Mouse (Mus musculus) liver, embryonic 11.5 days (tissue): Measurements from ENCODE around the gene Itpkc. TPM values are rescaled to one million over a fixed set of nuclear protein-coding genes. Genes with fewer than 3 reads are reported as not detected.

Experiments used
- ATAC-seq: fragments of 200-750 bp; cut with Nextera tagmentation; replicated peaks from 2 replicates; pipeline ENCODE4 v1.8.0; 2017; ENCODE audit warnings: moderate number of reproducible peaks, mild to moderate bottlenecking, moderate TSS enrichment, moderate library complexity; ENCODE audit not compliant: low FRiP score
- DNase-seq: peaks from one replicate; pipeline ENCODE4 v3.0.0-alpha.2; 2017; ENCODE audit warnings: low spot score
- H3K27ac ChIP-seq: fragments of 300-500 bp; sonication (generic); 2 replicates; pipeline ENCODE4 v1.5.1; 2014; ENCODE audit warnings: mild to moderate bottlenecking, low read depth, low read length, control low read depth
- H3K27me3 ChIP-seq: fragments of 300-500 bp; sonication (generic); replicated peaks from 2 replicates; pipeline ENCODE4 v1.6.1; 2014; ENCODE audit warnings: low read length, mixed read lengths; ENCODE audit not compliant: control insufficient read depth, insufficient read depth
- H3K36me3 ChIP-seq: fragments of 300-500 bp; sonication (generic); 2 replicates; pipeline ENCODE4 v1.6.1; 2014; ENCODE audit warnings: mild to moderate bottlenecking, low read length, moderate library complexity, mixed read lengths; ENCODE audit not compliant: control insufficient read depth, insufficient read depth
- H3K4me1 ChIP-seq: fragments of 300-500 bp; sonication (generic); replicated peaks from 2 replicates; pipeline ENCODE4 v1.6.1; 2014; ENCODE audit warnings: low read length, mixed read lengths; ENCODE audit not compliant: control insufficient read depth, insufficient read depth
- H3K4me2 ChIP-seq: fragments of 300-500 bp; sonication (generic); 2 replicates; pipeline ENCODE4 v1.6.1; 2014; ENCODE audit warnings: mild to moderate bottlenecking, control low read depth, moderate library complexity
- H3K4me3 ChIP-seq: fragments of 300-500 bp; sonication (generic); 2 replicates; pipeline ENCODE4 v1.5.1; 2014; ENCODE audit warnings: low read depth, low read length, control low read depth
- H3K9ac ChIP-seq: fragments of 300-500 bp; sonication (generic); 2 replicates; pipeline ENCODE4 v1.6.1; 2014; ENCODE audit warnings: low read depth, low read length, control low read depth
- H3K9me3 ChIP-seq: fragments of 300-500 bp; sonication (generic); 2 replicates; pipeline ENCODE4 v1.6.1; 2016; ENCODE audit warnings: low read length, inconsistent platforms, mixed read lengths; ENCODE audit not compliant: control insufficient read depth
- WGBS: fragments of 180-500 bp; shearing (Covaris S2); extraction: QIAGEN DNeasy Blood & Tissue Kit; methylation state at CpG from one replicate; pipeline ENCODE4 v1.1.7; 2014; 5-methylcytosine and 5-hydroxymethylcytosine counted together
- polyA plus RNA-seq: library from polyadenylated mRNA; unstranded; fragments of >200 nt; fragmentation: Nextera tagmentation; extraction: Ambion mirVana; gene quantifications from 2 replicates; pipeline ENCODE4 v1.2.1, GENCODE M21; 2014

Gene Itpkc
- polyA plus RNA-seq, 1 experiment from 2014 or later = 3.5 TPM

- ATAC-seq = no peak
- H3K36me3 ChIP-seq = peaks cover 13% of the 10 kb centered on the region
- H3K9ac ChIP-seq = peak overlapping the region; percentile 90
- peak overlapping the region; percentile 76 for H3K4me3 ChIP-seq
- H3K9me3 ChIP-seq = no peaks in the 10 kb centered on the region
- 78% methylated on average over 11 of the region's 11 CpGs for WGBS
- no peak for DNase-seq
- H3K4me1 ChIP-seq = peaks cover 33% of the 10 kb centered on the region
- H3K4me2 ChIP-seq = peak overlapping the region; percentile 89
- no peaks in the 10 kb centered on the region for H3K27me3 ChIP-seq
- H3K27ac ChIP-seq = peak overlapping the region; percentile 93
Measured at GRCm38 (mm10) chr7:27167475-27168094, 60.9 kb downstream of the Itpkc start.

DNA sequence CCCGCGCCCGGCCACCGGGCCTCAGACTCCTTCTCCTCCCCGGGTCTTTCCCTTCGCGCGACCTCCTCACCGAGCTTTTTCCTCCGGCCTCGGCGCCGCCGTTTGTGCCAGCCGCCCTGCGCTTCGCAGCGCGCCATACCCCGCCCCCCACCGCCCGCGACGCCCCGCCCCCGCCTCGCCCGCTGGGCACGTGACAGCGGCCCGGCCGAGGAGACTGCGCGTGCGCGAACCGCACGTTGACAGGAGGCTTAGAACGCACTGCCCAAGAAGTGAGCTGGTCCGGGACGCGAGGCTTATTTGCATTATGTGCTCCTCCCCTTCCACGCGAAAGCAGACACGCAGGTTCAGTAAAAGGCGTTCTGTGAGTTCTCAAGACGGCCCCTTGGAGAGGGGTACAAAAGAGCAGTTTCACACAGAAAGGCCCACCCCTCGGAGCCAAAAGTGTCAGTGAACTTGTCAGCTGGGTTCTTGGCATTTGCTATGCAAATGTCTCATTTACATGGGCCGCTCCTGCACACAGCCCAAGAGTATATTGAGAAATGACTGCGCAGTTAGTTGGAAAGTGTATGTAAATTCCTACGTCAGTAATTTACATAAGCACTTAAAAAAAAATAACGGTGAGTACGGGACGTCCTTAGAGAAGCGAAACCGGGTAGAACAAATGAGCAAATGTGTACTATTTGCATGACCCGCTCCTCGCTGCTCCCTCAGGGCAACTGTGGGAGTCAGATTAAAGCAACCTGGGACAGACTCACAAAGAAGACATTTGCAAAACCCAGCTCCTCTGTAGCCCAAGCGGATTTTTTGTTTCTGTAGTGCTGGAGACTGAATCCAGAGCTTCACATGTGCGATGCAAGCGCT lies 61.6 kb downstream of the Itpkc start, which contains the start of gene Egln2:
Egln2 (minus strand) TSS at position 189 of the 861 bp plus-strand sequence.
- Histone ChIP-seq H3K9ac (peak within 1 kb of the TSS; percentile 90), H3K36me3 (peaks cover 13% of the 10 kb centered on the region), H3K27ac (peak within 1 kb of the TSS; percentile 93), H3K4me3 (peak within 1 kb of the TSS; percentile 76), H3K4me1 (peaks cover 35% of the 10 kb centered on the region), H3K9me3 (no peaks in the 10 kb centered on the region), H3K4me2 (peak within 1 kb of the TSS; percentile 89), H3K27me3 (no peaks in the 10 kb centered on the region)
- peak; percentile 98 for DNase-seq
- peak; percentile 83 for ATAC-seq
- WGBS = 1% methylated on average over 51 of the region's 61 CpGs

- Histone ChIP-seq H3K27ac (peak overlapping the region; percentile 93), H3K4me3 (peak overlapping the region; percentile 76), H3K27me3 (no peaks in the 10 kb centered on the region), H3K4me1 (peaks cover 35% of the 10 kb centered on the region), H3K36me3 (peaks cover 11% of the 10 kb centered on the region), H3K9me3 (no peaks in the 10 kb centered on the region), H3K9ac (peak overlapping the region; percentile 90), H3K4me2 (peak overlapping the region; percentile 89)
- WGBS = under 1% methylated on average over 12 of the region's 43 CpGs
- ATAC-seq (peak; percentile 79), DNase-seq (peak; percentile 92)
Measured at GRCm38 (mm10) chr7:27166229-27166613, 62.2 kb downstream of the Itpkc start.

DNA sequence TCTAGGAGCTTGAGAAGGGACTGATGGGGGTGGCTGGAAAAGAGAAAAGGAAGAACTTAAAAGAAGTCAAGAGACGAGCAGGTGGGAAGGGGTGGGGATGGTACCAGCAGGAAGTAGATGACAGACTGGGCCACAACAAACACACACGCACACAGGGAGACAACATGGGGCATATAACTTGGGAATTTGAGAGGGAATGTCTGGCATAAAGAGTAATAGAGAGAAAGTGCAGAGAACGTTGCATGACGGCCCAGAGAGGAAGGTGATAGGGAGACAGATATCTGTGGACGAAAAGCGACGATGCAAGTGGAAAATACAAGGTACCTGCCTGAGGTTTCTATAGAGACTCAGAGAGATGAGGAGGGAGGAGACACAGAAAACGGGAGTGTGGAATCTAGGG lies 62.8 kb downstream of the Itpkc start:
- Histone ChIP-seq H3K9me3 (no peaks in the 10 kb centered on the region), H3K36me3 (peaks cover 9% of the 10 kb centered on the region), H3K27me3 (no peaks in the 10 kb centered on the region), H3K4me3 (peak overlapping the region; percentile 76), H3K27ac (peak overlapping the region; percentile 93), H3K4me2 (peak overlapping the region; percentile 89), H3K9ac (peak overlapping the region; percentile 90), H3K4me1 (peaks cover 38% of the 10 kb centered on the region)
- 4% methylated on average over 8 of the region's 8 CpGs for WGBS
- ATAC-seq (no peak), DNase-seq (no peak)

DNA sequence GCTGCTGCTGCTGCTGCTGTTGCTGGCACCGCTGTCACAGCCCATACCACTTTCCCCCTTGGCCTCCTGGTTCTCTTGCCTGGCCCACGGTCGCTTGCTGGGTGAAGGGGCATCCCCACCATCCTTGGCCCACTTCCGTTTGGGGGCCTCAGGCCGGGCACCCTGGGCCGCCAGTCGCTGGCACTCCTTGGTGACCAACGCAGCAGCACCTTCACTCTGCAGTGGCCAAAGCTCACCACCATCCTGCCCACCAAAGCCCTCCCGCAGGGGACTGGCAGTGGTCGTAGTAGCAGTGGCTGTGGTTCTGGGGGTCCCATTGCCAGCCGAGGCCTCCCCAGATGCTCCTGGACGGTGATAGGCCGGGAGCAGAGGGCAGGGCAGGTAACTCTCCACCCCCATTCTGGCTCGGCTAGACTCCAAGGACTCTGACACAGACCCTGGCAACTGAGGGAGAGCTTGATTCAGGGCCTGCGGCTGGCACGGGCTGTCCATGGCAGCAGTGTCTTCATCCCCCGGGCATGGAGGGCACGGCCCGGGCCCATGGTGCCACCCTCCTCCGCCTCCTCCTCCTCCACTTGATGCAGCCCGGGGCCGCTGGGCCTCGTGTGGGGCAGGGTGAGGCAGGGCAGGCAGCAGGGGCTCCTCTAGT lies 63.3 kb downstream of the Itpkc start:
- peak overlapping the region; percentile 76 for H3K4me3 ChIP-seq
- 68% methylated on average over 23 of the region's 23 CpGs for WGBS
- H3K9ac ChIP-seq = peak overlapping the region; percentile 90
- DNase-seq = no peak
- peaks cover 38% of the 10 kb centered on the region for H3K4me1 ChIP-seq
- ATAC-seq = no peak
- no peaks in the 10 kb centered on the region for H3K27me3 ChIP-seq
- peaks cover 9% of the 10 kb centered on the region for H3K36me3 ChIP-seq
- no peak overlapping the region; the same call in 1 of the 2 replicates for H3K27ac ChIP-seq
- peak overlapping the region; percentile 89 for H3K4me2 ChIP-seq
- H3K9me3 ChIP-seq = no peaks in the 10 kb centered on the region

DNA sequence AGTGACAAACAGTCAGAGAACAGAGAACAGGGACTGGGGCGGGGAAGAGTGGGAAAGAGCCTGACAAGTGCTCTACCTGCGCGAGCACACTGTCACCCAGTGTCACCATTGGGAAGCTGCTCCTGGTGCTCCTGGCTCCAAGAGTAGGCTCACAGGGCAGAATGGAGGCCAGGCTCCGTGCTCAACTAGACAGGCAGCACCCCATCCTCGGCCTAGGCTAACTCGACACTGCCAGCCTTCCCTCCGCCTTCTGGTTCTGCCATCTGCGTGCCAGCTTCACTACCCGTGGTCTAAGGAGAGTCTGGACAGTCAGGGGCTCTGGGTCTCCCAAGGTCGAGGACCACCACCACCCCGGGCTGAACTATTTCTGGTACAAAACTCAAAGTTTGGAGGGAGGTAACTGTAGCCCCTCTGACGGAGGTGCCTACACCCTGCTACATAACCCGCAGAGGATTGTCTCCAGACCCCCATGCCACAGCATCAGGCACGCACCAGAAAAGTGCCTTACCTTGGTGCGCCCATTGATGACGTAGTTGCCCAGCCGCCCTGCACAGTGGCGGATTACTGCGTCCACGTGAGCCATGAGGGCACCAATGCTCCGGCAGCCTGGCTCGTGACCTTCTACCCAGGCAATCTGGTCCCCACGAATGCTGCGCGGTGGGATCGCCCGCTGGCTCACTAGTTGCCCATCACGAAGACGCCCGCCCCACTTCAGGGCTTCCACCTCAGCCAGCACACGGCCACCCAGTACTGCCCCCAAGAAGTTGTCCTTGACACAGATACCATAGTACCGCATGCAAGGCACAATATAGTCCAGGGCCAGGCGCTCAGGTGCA lies 64.1 kb downstream of the Itpkc start:
- Histone ChIP-seq H3K27me3 (no peaks in the 10 kb centered on the region), H3K36me3 (peaks cover 9% of the 10 kb centered on the region), H3K9me3 (no peaks in the 10 kb centered on the region), H3K4me1 (peaks cover 38% of the 10 kb centered on the region), H3K9ac (peak overlapping the region; percentile 22; the same call in 1 of the 2 replicates), H3K4me3 (peak overlapping the region; percentile 6; the same call in 1 of the 2 replicates), H3K4me2 (peak overlapping the region; percentile 89), H3K27ac (no peak overlapping the region)
- 84% methylated on average over 33 of the region's 33 CpGs for WGBS
- ATAC-seq = no peak
- no peak for DNase-seq

DNA sequence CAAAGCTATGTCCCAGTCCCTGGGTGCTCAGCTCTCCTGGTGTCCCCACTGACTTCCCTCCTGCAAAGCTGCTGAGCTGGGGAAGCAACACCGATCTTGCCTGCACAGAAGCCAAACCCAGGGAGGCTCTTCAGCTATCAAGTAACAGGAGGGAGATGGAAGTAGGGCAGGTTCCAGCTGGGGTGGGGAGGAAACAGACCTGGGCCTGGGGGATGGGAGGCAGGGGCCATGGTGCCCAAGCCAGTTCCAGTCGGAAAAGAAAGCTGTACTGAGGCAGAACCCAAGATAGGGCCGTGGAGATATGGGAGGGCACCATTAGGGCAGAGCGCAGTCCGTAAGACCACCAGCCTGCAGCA lies 65.0 kb downstream of the Itpkc start:
- H3K4me2 ChIP-seq = 0 out of 2 replicates have a peak overlapping the region, but pooled peaks have one; percentile 1
- DNase-seq = no peak
- no peaks in the 10 kb centered on the region for H3K27me3 ChIP-seq
- H3K4me3 ChIP-seq = no peak overlapping the region
- peaks cover 36% of the 10 kb centered on the region for H3K4me1 ChIP-seq
- ATAC-seq = no peak
- WGBS = 88% methylated on average over 5 of the region's 5 CpGs
- no peak overlapping the region for H3K27ac ChIP-seq
- H3K36me3 ChIP-seq = peaks cover 15% of the 10 kb centered on the region
- H3K9me3 ChIP-seq = no peaks in the 10 kb centered on the region
- H3K9ac ChIP-seq = no peak overlapping the region
